Mouse (Mus musculus) olfactory bulb, adult 2 months (tissue): ENCODE data around the gene Tnfrsf1a.

Source experiments
- CTCF ChIP-seq: fragments of 200-500 bp; IDR thresholded peaks from 2 replicates; pipeline ENCODE4 v1.5.1; 2012; ENCODE audit warnings: low read depth, mild to moderate bottlenecking, low read length, moderate library complexity; ENCODE audit not compliant: insufficient read depth
- POLR2A ChIP-seq: fragments of 200-500 bp; IDR thresholded peaks from 2 replicates; pipeline ENCODE4 v1.6.1; 2012; ENCODE audit warnings: mild to moderate bottlenecking, low read depth, low read length, moderate library complexity; ENCODE audit not compliant: insufficient read depth

DNA sequence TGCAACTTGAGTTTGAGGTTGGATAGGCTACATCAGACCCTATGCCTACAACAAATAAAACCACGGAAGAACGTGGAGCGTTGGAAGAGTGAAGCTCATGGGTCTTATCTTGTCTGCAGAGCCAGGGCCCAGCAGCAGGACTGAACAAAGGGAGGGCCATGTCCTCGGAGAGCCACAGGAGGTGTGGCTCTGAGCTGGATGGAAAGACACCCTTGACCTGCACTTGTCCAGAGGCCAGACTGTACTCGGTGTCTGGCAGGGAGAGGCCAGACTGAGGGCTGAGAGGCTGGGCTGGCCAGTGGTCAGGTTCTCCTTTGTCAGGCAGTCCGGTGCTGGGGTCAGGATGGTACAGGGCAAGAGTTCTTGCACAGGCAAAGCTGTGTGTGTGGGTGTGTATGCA lies 23.8 kb upstream of the Tnfrsf1a start:
- no peak for TF ChIP-seq CTCF
- no peak for TF ChIP-seq POLR2A
